Mouse (Mus musculus) lung, embryonic 16.5 days (tissue): Measurements from ENCODE around the gene Ncoa3. TPM values are rescaled to one million over a fixed set of nuclear protein-coding genes. Genes with fewer than 3 reads are reported as not detected.

Experiments used
- ATAC-seq: fragments of 200-750 bp; cut with Nextera tagmentation; 2 replicates; pipeline ENCODE4 v1.8.0; 2017; ENCODE audit warnings: low read depth, mild to moderate bottlenecking, moderate library complexity
- H3K27ac ChIP-seq: fragments of 300-500 bp; sonication (generic); 2 replicates; pipeline ENCODE4 v1.5.1; 2014; ENCODE audit warnings: mild to moderate bottlenecking, control low read depth, low read length
- H3K27me3 ChIP-seq: fragments of 300-500 bp; sonication (generic); 2 replicates; pipeline ENCODE4 v1.6.1; 2014; ENCODE audit warnings: low read depth, low read length, mixed read lengths; ENCODE audit not compliant: control insufficient read depth, insufficient read depth
- H3K36me3 ChIP-seq: fragments of 300-500 bp; sonication (generic); 2 replicates; pipeline ENCODE4 v1.6.1; 2014; ENCODE audit warnings: low read length; ENCODE audit not compliant: control insufficient read depth, insufficient read depth
- H3K4me1 ChIP-seq: fragments of 300-500 bp; sonication (generic); replicated peaks from 2 replicates; pipeline ENCODE4 v1.6.1; 2014; ENCODE audit warnings: low read length, mixed read lengths; ENCODE audit not compliant: control insufficient read depth, insufficient read depth
- H3K4me2 ChIP-seq: fragments of 300-500 bp; sonication (generic); 2 replicates; pipeline ENCODE4 v1.6.1; 2014; ENCODE audit warnings: low read depth, low read length, control low read depth
- H3K4me3 ChIP-seq: fragments of 300-500 bp; sonication (generic); 2 replicates; pipeline ENCODE4 v1.5.1; 2014; ENCODE audit warnings: mild to moderate bottlenecking, low read length, control low read depth
- H3K9ac ChIP-seq: fragments of 300-500 bp; sonication (generic); 2 replicates; pipeline ENCODE4 v1.6.1; 2014; ENCODE audit warnings: low read length, control low read depth
- H3K9me3 ChIP-seq: fragments of 300-500 bp; sonication (generic); 2 replicates; pipeline ENCODE4 v1.6.1; 2016; ENCODE audit warnings: low read length; ENCODE audit not compliant: control insufficient read depth
- WGBS: fragments of 180-500 bp; shearing (Covaris S2); extraction: QIAGEN DNeasy Blood & Tissue Kit; methylation state at CpG from one replicate; pipeline ENCODE4 v1.1.7; 2014; 5-methylcytosine and 5-hydroxymethylcytosine counted together
- polyA plus RNA-seq: library from polyadenylated mRNA; unstranded; fragments of >200 nt; fragmentation: Nextera tagmentation; extraction: Ambion mirVana; gene quantifications from 2 replicates; pipeline ENCODE4 v1.2.1, GENCODE M21; 2015

Ncoa3 gene
- polyA plus RNA-seq, 1 experiment from 2014 or later = 12.1 TPM

- Histone ChIP-seq H3K9me3 (no peaks in the 10 kb centered on the region), H3K4me3 (no peak overlapping the region), H3K27ac (no peak overlapping the region), H3K9ac (no peak overlapping the region), H3K4me2 (no peak overlapping the region), H3K4me1 (peaks cover 14% of the 10 kb centered on the region), H3K27me3 (no peaks in the 10 kb centered on the region), H3K36me3 (peaks cover 6% of the 10 kb centered on the region)
- ATAC-seq = peak; percentile 38; the same call in 1 of the 2 replicates
- WGBS = 46% methylated on average over 10 of the region's 10 CpGs
Observed at GRCm38 (mm10) chr2:166045549-166046501, 53.4 kb downstream of the Ncoa3 start.

DNA sequence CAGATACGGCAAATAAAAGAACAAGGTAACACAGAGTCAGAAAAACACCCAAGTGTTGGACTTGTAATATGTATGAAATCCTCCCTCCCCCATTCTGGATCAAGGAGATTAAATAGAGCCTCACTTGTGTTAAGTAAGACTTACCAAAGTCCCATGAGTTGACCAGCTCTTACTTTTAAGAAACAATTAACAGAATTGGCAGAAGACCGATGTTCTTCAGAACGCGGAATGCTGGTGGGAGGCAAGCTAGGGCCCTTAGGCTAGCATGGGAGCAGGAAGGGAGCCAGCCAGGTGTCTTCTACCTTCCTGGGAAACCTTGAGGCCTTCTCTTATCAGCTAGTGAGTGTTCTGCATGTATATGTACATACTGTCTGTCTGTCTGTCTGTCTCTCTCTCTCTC is 55.5 kb downstream of the Ncoa3 start:
- H3K27me3 ChIP-seq = no peaks in the 10 kb centered on the region
- WGBS = 95% methylated on average over 4 of the region's 4 CpGs
- H3K4me3 ChIP-seq = no peak overlapping the region
- H3K9me3 ChIP-seq = no peaks in the 10 kb centered on the region
- H3K36me3 ChIP-seq = peaks cover 9% of the 10 kb centered on the region
- no peak overlapping the region for H3K27ac ChIP-seq
- no peak for ATAC-seq
- H3K4me1 ChIP-seq = peaks cover 11% of the 10 kb centered on the region
- no peak overlapping the region for H3K4me2 ChIP-seq
- H3K9ac ChIP-seq = no peak overlapping the region

- ATAC-seq = no peak
- Histone ChIP-seq H3K4me3 (no peak overlapping the region), H3K36me3 (peaks cover 12% of the 10 kb centered on the region), H3K9ac (no peak overlapping the region), H3K4me2 (no peak overlapping the region), H3K4me1 (peaks cover 11% of the 10 kb centered on the region), H3K9me3 (no peaks in the 10 kb centered on the region), H3K27ac (no peak overlapping the region), H3K27me3 (no peaks in the 10 kb centered on the region)
- 84% methylated on average over 7 of the region's 7 CpGs for WGBS
Observed at GRCm38 (mm10) chr2:166048852-166049251, 56.4 kb downstream of the Ncoa3 start.

- H3K9me3 ChIP-seq = no peaks in the 10 kb centered on the region
- H3K4me1 ChIP-seq = no peaks in the 10 kb centered on the region
- no peak overlapping the region for H3K4me3 ChIP-seq
- no peak for ATAC-seq
- 83% methylated on average over 17 of the region's 17 CpGs for WGBS
- no peak overlapping the region for H3K4me2 ChIP-seq
- H3K27ac ChIP-seq = no peak overlapping the region
- H3K9ac ChIP-seq = no peak overlapping the region
- H3K27me3 ChIP-seq = no peaks in the 10 kb centered on the region
- H3K36me3 ChIP-seq = peaks cover 25% of the 10 kb centered on the region
Observed at GRCm38 (mm10) chr2:166051421-166051820, 59.0 kb downstream of the Ncoa3 start.

- no peaks in the 10 kb centered on the region for H3K9me3 ChIP-seq
- no peak for ATAC-seq
- H3K27ac ChIP-seq = no peak overlapping the region
- H3K4me1 ChIP-seq = no peaks in the 10 kb centered on the region
- H3K36me3 ChIP-seq = peaks cover 25% of the 10 kb centered on the region
- H3K4me2 ChIP-seq = no peak overlapping the region
- no peaks in the 10 kb centered on the region for H3K27me3 ChIP-seq
- 80% methylated on average over 7 of the region's 7 CpGs for WGBS
- no peak overlapping the region for H3K4me3 ChIP-seq
- no peak overlapping the region for H3K9ac ChIP-seq
Observed at GRCm38 (mm10) chr2:166051966-166052365, 59.5 kb downstream of the Ncoa3 start.

- ATAC-seq = no peak
- H3K36me3 ChIP-seq = peaks cover 27% of the 10 kb centered on the region
- no peak overlapping the region for H3K4me3 ChIP-seq
- H3K9ac ChIP-seq = no peak overlapping the region
- H3K4me1 ChIP-seq = no peaks in the 10 kb centered on the region
- H3K27ac ChIP-seq = no peak overlapping the region
- 88% methylated on average over 14 of the region's 14 CpGs for WGBS
- H3K9me3 ChIP-seq = no peaks in the 10 kb centered on the region
- H3K27me3 ChIP-seq = no peaks in the 10 kb centered on the region
- H3K4me2 ChIP-seq = no peak overlapping the region
Observed at GRCm38 (mm10) chr2:166054002-166054539, 61.6 kb downstream of the Ncoa3 start.

DNA sequence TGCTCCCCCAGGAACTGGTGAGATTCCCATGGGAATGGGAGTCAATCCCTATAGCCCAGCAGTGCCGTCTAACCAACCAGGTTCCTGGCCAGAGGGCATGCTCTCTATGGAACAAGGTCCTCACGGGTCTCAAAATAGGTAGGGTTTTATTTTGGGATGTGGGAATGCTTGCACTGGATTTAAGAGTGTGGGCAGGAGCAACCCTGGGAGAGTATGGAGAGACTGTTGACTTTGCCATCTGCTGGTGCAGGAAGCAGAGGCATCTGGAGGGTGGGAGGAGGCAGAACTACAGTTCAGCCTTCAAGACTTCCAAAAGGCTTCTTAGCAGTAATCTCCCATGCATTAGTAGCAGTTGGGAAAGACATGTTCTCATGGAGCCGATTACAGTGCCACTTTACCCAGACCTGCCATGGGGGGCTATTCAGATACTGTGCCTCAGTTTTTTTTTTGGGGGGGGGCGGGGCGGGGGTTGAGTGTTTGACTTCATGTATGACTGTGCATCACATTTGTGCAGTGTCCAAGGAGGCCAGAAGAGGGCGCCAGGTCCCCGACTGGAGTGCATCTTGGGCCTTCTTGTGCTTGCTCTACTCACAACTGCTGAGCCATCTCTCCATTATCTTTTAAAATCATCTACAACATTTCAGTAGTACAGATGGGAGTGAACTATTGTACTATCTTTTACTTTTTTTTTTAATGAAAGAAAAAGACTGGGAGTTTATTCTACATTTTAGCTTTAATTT is 67.4 kb downstream of the Ncoa3 start:
- Histone ChIP-seq H3K4me2 (no peak overlapping the region), H3K9me3 (no peaks in the 10 kb centered on the region), H3K9ac (no peak overlapping the region), H3K27me3 (no peaks in the 10 kb centered on the region), H3K36me3 (peaks cover 25% of the 10 kb centered on the region), H3K4me1 (peaks cover 4% of the 10 kb centered on the region; the same call in 1 of the 2 replicates), H3K27ac (no peak overlapping the region), H3K4me3 (no peak overlapping the region)
- no peak for ATAC-seq
- WGBS = 79% methylated on average over 7 of the region's 7 CpGs

DNA sequence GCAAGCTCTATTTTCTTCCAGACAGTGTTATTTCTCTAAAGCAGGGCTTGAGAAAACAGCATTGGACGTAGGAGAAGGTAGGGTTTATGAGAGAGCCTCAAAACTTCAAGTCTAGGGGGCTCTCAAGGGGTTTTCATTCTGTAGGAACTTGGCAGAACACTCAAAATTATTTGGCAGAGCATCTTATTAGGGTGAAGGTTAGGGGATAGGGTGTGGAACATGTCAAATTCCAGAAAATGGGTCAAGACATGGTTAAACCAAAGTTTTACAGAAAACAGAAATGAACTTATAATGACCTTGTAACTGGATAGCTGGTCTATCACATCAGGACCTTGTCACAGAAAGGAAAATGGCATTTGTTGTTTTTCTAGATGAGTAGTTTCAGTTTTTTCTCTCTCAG is 69.6 kb downstream of the Ncoa3 start:
- Histone ChIP-seq H3K27me3 (no peaks in the 10 kb centered on the region), H3K9ac (no peak overlapping the region), H3K27ac (no peak overlapping the region), H3K4me2 (no peak overlapping the region), H3K4me3 (no peak overlapping the region), H3K9me3 (no peaks in the 10 kb centered on the region), H3K36me3 (peaks cover 30% of the 10 kb centered on the region), H3K4me1 (peaks cover 4% of the 10 kb centered on the region; the same call in 1 of the 2 replicates)
- 54% methylated on average over 1 of the region's 1 CpGs for WGBS
- no peak for ATAC-seq

DNA sequence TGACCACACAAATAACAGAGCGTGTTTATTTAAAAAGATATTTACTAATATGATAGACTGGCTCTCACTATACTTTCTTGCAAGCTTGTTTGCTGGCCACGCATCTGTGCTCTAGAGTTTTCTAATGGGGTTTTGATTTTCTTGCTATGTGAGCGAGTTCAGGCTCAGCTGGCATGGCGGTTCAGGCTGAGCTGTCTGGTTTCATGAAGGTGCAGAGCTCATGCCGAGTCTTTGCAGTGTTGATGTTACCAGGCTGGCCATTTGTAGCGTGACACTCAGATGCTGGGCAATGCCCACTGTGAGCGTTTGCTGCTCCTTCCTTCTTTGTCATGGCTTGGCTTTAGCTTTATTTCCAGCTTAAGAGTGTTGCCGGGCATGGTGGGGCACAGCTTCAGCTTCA is 70.0 kb downstream of the Ncoa3 start:
- Histone ChIP-seq H3K36me3 (peaks cover 30% of the 10 kb centered on the region), H3K9ac (no peak overlapping the region), H3K27ac (no peak overlapping the region), H3K4me3 (no peak overlapping the region), H3K27me3 (no peaks in the 10 kb centered on the region), H3K4me2 (no peak overlapping the region), H3K4me1 (peaks cover 4% of the 10 kb centered on the region; the same call in 1 of the 2 replicates), H3K9me3 (no peaks in the 10 kb centered on the region)
- ATAC-seq = no peak
- 81% methylated on average over 8 of the region's 8 CpGs for WGBS
